Mouse (Mus musculus) neural tube, embryonic 14.5 days (tissue): ENCODE results near the gene Ccdc180. TPM values are rescaled to one million over a fixed set of nuclear protein-coding genes. Genes with fewer than 3 reads are reported as not detected.

Source experiments
- ATAC-seq: fragments of 200-750 bp; cut with Nextera tagmentation; 2 replicates; pipeline ENCODE4 v1.8.0; 2017; ENCODE audit warnings: low read depth, mild to moderate bottlenecking, moderate TSS enrichment, moderate library complexity
- H3K27ac ChIP-seq: fragments of 300-500 bp; sonication (generic); 2 replicates; pipeline ENCODE4 v1.5.1; 2014; ENCODE audit warnings: low read depth, mild to moderate bottlenecking, control low read depth, low read length, moderate library complexity, mixed read lengths
- H3K27me3 ChIP-seq: fragments of 300-500 bp; sonication (generic); 2 replicates; pipeline ENCODE4 v1.6.1; 2014; ENCODE audit warnings: low read length; ENCODE audit not compliant: control insufficient read depth, insufficient read depth
- H3K36me3 ChIP-seq: fragments of 300-500 bp; sonication (generic); 2 replicates; pipeline ENCODE4 v1.6.1; 2014; ENCODE audit warnings: low read length, mixed read lengths; ENCODE audit not compliant: control insufficient read depth, insufficient read depth
- H3K4me1 ChIP-seq: fragments of 300-500 bp; sonication (generic); 2 replicates; pipeline ENCODE4 v1.6.1; 2014; ENCODE audit warnings: low read length; ENCODE audit not compliant: control insufficient read depth, insufficient read depth
- H3K4me2 ChIP-seq: fragments of 300-500 bp; sonication (generic); 2 replicates; pipeline ENCODE4 v1.6.1; 2014; ENCODE audit warnings: mild to moderate bottlenecking, low read depth, low read length, control low read depth
- H3K4me3 ChIP-seq: fragments of 300-500 bp; sonication (generic); 2 replicates; pipeline ENCODE4 v1.5.1; 2014; ENCODE audit warnings: low read depth, low read length, control low read depth, mixed read lengths
- H3K9ac ChIP-seq: fragments of 300-500 bp; sonication (generic); replicated peaks from 2 replicates; pipeline ENCODE4 v1.6.1; 2014; ENCODE audit warnings: low read depth, mild to moderate bottlenecking, control low read depth, low read length, mixed read lengths
- H3K9me3 ChIP-seq: fragments of 300-500 bp; sonication (generic); 2 replicates; pipeline ENCODE4 v1.6.1; 2016; ENCODE audit warnings: low read length; ENCODE audit not compliant: control insufficient read depth
- WGBS: fragments of 180-500 bp; shearing (Covaris S2); extraction: QIAGEN DNeasy Blood & Tissue Kit; methylation state at CpG from one replicate; pipeline ENCODE4 v1.1.7; 2014; 5-methylcytosine and 5-hydroxymethylcytosine counted together
- polyA plus RNA-seq: library from polyadenylated mRNA; unstranded; fragments of >200 nt; fragmentation: Nextera tagmentation; extraction: Ambion mirVana; gene quantifications from 2 replicates; pipeline ENCODE4 v1.2.1, GENCODE M21; 2014

Ccdc180 gene
- polyA plus RNA-seq, 1 experiment from 2014 or later = 0.36 TPM

DNA sequence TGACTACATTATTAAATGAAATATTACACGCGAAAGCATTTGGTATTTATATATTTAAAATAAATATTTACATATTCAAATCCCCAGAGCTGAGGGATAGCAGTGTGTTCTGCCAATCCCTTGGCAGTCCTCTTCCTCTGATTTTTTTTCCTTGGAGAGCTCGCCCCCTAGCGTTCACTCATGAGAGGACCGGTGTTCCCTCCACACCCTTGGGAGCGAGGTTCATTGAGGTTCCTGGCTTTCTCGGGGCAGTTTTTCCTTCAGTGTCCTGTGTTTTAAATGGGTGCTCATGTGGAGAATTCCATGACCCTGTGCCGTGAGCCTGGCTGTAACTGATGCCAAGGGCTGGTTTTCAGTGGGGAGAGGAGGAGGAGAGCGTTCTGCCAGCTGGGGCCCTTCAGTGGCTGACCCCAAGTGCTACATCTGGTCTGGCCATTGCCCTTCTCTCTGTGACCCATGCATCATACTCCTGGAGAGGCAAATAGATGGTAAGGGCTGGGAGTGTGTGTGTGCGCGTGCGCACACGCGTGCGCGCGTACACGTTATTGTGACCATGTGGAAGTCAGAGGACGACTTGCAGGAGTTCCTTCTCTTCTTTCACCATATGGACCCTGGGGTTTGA is 34.2 kb upstream of the Ccdc180 start:
- WGBS = 49% methylated on average over 19 of the region's 19 CpGs
- Histone ChIP-seq H3K27me3 (no peaks in the 10 kb centered on the region), H3K27ac (no peak overlapping the region), H3K4me1 (no peaks in the 10 kb centered on the region), H3K9ac (no peak overlapping the region), H3K9me3 (no peaks in the 10 kb centered on the region), H3K4me2 (no peak overlapping the region), H3K36me3 (no peaks in the 10 kb centered on the region), H3K4me3 (no peak overlapping the region)
- ATAC-seq = peak; percentile 71

DNA sequence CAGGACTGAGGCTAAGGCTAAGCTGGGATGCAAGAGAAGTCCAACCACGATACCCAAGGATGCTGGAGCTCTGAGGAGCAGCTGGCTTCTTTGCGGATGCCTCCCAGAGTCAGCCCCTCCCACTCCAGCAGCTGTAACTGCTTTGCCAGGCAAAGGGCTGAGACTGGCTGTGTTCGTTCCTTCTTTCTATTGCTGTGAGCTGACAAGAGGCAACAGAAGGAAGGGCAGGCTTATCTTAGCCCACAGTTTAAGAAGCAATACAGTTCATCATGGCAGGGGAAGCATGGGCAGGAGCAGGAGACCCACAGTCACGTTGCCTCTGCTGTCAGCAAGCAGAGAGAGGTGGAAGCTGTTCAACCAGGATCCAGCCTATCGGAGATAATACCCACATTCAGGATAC is 28.9 kb upstream of the Ccdc180 start:
- Histone ChIP-seq H3K27me3 (no peaks in the 10 kb centered on the region), H3K4me2 (no peak overlapping the region), H3K9me3 (no peaks in the 10 kb centered on the region), H3K9ac (no peak overlapping the region), H3K36me3 (no peaks in the 10 kb centered on the region), H3K4me3 (no peak overlapping the region), H3K27ac (no peak overlapping the region), H3K4me1 (no peaks in the 10 kb centered on the region)
- WGBS = 51% methylated on average over 5 of the region's 5 CpGs
- no peak for ATAC-seq

DNA sequence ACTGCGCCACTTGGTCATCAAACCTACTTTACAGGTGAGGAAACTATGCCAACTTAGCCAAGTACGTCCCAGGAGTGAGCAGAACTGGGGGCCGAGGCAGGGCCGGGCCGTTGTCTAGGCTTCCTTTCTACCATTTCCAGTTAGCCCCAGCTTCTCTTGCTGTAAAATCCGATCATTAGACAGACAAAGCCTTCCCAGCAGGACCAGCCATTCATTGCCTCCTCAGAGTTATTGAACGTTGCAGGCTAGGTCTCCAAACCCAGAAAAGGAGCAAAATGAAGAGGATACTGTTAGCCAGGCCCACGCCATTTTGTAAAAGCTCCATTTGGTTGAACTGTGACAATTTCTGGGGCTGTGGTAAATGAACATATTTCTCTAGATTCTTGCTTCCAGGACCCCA is 22.7 kb upstream of the Ccdc180 start:
- H3K36me3 ChIP-seq = no peaks in the 10 kb centered on the region

DNA sequence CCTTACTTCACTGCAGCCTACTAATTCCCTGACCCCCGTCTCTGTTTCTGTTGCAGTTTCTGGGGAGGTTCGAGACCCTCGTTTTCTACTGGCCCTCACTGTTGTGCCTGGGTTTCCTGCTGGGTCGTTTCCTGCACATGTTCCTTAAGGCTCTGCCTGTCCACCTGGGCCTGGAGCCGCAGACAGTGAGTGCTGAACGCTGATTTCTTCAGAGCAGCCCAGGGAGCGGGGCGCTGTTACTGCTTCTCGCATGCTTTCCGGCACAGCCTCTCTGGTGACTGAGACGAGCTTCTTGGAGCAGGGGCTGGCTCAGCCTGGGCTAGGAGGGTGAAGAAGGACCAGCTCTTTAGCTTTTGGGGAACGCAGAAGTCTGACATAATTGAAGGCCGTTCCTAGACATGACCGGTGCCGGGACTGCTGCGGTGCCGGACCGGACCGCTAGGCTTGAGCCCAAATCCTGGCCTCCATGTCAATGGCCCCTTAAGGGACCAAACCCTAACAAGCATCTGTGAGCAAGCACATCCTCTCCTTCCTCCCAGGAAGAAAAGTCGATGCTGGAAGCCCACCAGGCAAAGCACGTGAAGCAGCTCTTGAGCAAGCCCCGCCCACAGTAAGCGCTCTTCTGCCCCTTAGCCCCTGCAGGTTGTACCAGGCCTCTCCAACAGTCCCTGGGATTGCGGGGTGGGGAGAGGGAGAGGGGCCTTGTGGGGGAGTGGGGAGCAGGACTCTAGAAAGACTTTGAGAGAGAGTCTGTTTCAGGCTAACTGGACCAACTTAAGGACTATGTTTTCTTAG is 20.9 kb upstream of the Ccdc180 start:
- H3K9me3 ChIP-seq = no peaks in the 10 kb centered on the region
- no peaks in the 10 kb centered on the region for H3K36me3 ChIP-seq
- no peak overlapping the region for H3K9ac ChIP-seq
- no peak overlapping the region for H3K27ac ChIP-seq
- 33% methylated on average over 24 of the region's 24 CpGs for WGBS
- H3K27me3 ChIP-seq = no peaks in the 10 kb centered on the region
- no peaks in the 10 kb centered on the region for H3K4me1 ChIP-seq
- H3K4me3 ChIP-seq = no peak overlapping the region
- no peak overlapping the region for H3K4me2 ChIP-seq
- no peak for ATAC-seq

More for the DNA sequence above, 22.7 kb upstream of the Ccdc180 start:
- Histone ChIP-seq H3K27ac (no peak overlapping the region), H3K27me3 (no peaks in the 10 kb centered on the region), H3K9me3 (no peaks in the 10 kb centered on the region), H3K4me2 (no peak overlapping the region), H3K9ac (no peak overlapping the region), H3K4me3 (no peak overlapping the region), H3K4me1 (no peaks in the 10 kb centered on the region)
- WGBS = 28% methylated on average over 8 of the region's 8 CpGs
- ATAC-seq = no peak

DNA sequence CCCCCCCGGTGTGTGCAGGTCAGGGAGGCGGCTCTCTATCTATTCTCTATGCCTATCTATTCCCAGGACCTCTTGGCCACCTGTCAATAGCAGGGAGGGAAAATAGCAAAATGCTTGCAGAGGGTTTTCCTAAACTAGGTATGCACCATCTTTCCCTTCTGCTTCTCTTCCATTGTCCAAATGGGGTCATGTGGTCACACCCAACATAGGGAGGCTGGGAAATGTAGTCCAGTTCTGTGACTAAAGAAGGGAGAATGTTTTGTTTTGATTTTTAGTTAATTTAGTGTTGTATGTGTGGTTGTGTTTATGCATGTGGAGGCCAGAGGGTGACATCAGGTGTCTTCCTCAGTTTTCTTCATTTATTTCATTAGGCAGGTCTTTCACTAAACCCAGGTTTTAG is 18.0 kb upstream of the Ccdc180 start:
- H3K4me3 ChIP-seq = no peak overlapping the region
- H3K27me3 ChIP-seq = no peaks in the 10 kb centered on the region
- 88% methylated on average over 2 of the region's 2 CpGs for WGBS
- no peak for ATAC-seq
- H3K27ac ChIP-seq = no peak overlapping the region
- no peaks in the 10 kb centered on the region for H3K9me3 ChIP-seq
- H3K9ac ChIP-seq = no peak overlapping the region
- H3K4me1 ChIP-seq = no peaks in the 10 kb centered on the region
- no peak overlapping the region for H3K4me2 ChIP-seq
- no peaks in the 10 kb centered on the region for H3K36me3 ChIP-seq

DNA sequence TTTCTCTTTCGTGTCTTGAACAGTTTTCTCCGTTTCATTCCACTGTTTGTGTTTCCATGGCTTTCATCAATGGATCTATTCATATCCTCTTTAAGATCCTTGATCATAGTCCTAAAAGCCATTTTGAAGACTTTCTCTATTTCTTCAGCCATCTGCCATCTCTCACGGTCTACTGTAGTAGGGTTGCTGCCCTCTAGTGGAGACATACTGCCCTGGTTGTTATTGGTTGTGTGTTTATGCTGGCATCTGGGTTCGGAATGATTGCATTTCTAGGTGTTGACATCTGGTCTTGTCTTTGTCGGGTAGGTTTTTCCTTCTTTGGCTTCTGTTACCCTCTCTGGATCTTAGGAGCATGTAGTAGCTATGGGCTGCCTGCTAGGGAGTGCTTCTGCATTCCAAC is 11.2 kb upstream of the Ccdc180 start:
- Histone ChIP-seq H3K36me3 (no peaks in the 10 kb centered on the region), H3K27me3 (no peaks in the 10 kb centered on the region), H3K4me2 (no peak overlapping the region), H3K27ac (no peak overlapping the region), H3K4me1 (no peaks in the 10 kb centered on the region), H3K9me3 (no peaks in the 10 kb centered on the region), H3K4me3 (no peak overlapping the region), H3K9ac (no peak overlapping the region)
- ATAC-seq = no peak
- WGBS = 41% methylated on average over 5 of the region's 5 CpGs

DNA sequence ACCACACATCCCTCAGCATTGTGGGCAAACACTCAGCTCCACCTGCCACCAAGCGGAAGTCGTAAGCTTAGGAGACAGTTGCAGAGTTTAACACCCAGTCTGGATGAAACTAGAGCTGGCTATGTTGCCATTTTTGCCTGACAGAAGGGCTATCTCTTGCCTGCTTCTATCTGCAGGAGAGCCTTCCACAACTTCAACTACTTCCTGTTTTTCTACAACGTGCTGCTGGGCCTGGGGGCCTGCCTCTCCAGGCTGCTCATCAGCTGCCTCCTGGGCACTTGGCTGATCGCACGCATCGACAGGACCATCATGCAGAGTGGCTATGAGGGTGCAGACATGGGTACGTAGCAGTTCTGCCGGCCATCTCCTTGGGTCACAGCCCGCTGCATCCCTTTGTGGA is 7.6 kb upstream of the Ccdc180 start:
- Histone ChIP-seq H3K4me3 (no peak overlapping the region), H3K27me3 (no peaks in the 10 kb centered on the region), H3K9me3 (no peaks in the 10 kb centered on the region), H3K4me2 (no peak overlapping the region), H3K4me1 (no peaks in the 10 kb centered on the region), H3K36me3 (no peaks in the 10 kb centered on the region), H3K27ac (no peak overlapping the region), H3K9ac (no peak overlapping the region)
- no peak for ATAC-seq
- 91% methylated on average over 9 of the region's 9 CpGs for WGBS

DNA sequence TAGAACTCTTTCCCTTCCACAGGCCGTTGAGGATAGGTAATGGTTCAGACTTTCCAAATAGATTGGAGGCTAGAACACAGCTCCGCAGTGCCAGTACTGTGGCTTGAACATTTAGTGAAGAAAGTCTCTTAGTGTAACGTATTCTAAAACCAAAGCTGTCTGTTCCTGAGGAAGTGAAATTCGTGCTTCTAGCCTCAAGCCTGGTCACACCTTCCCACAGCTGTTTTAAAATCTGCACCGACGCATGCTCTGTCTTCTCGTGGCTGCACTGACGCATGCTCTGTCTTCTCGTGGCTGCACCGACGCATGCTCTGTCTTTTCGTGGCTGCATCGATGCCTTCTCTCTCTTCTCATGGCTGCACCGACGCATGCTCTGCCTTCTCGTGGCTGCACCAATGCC is 6.9 kb upstream of the Ccdc180 start:
- ATAC-seq = no peak
- H3K4me3 ChIP-seq = no peak overlapping the region
- 93% methylated on average over 16 of the region's 16 CpGs for WGBS

DNA sequence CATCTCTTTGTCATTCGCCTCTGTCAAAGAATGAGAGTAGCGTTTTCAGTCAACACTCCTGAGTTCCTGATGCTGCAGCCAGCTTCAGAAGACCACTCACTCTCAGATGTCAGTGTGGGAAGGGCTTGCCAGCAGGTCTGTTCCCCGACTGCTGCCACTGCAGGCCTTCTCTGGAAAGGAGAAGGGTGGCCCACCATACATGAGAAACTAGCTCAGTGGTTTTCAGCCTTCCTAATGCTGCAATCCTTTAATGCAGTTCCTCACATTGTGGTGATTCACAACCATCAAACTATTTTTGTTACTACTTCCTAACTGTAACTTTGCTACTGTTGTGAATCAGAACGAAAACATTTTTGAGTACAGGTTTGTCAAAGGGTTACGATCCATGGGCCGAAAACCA is 616 bp upstream of the Ccdc180 start:
- H3K4me2 ChIP-seq = no peak overlapping the region
- 60% methylated on average over 6 of the region's 6 CpGs for WGBS
- no peaks in the 10 kb centered on the region for H3K27me3 ChIP-seq
- H3K4me3 ChIP-seq = no peak overlapping the region
- H3K4me1 ChIP-seq = 0 out of 2 replicates have a peak, but pooled peaks cover 2% of the 10 kb centered on the region
- no peak overlapping the region for H3K27ac ChIP-seq
- H3K36me3 ChIP-seq = no peaks in the 10 kb centered on the region
- no peak overlapping the region for H3K9ac ChIP-seq
- no peaks in the 10 kb centered on the region for H3K9me3 ChIP-seq
- ATAC-seq = no peak

More for the DNA sequence above, 6.9 kb upstream of the Ccdc180 start:
- Histone ChIP-seq H3K27ac (no peak overlapping the region), H3K4me2 (no peak overlapping the region), H3K36me3 (no peaks in the 10 kb centered on the region), H3K9me3 (no peaks in the 10 kb centered on the region), H3K27me3 (no peaks in the 10 kb centered on the region), H3K4me1 (no peaks in the 10 kb centered on the region), H3K9ac (no peak overlapping the region)
